Comparison of ENCODE assay signal across 8 mouse cellular contexts in the genomic region with DNA sequence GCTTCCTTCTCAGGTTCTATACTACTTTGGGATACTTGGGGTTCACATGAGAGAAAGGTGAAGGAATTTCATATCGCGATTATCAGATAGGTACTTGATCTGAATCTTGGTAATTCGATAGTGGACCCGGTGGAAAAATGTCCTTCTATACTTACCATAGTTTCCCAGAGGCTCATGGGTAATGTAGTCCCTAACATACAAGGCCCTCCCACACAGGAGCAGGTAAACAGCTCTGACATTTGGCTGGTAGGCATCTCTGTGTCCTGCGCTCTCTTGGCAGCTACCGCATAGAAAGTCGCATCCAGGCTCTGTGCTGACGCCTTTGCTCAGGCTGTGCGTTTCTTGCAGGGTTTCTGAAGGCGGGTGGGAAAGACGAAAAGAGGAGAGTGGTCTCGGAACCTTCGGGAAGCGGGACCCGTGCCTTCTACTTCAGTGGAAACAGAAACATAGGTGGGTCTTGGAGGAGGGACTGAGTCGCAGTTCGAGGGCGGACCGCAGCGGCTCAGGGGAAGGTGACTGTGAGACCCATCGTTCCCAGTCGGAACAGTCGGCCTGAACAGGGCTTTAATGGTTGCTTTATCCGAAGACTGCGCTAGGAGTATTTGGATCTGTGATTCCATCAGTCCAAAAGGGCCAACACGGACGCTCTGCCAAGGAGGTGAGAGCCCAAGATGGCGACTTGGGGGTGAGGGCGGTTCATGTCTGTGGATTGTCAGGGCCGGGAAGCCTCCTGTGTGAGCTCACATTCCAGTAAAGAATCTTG. TPM values are rescaled to one million over a fixed set of nuclear protein-coding genes. Genes with fewer than 3 reads are reported as not detected.
DNase-seq lines count a peak whose midpoint lies in the region; ATAC-seq and TF ChIP-seq lines count a peak whose summit lies in the region.

Gene Zfp949 (plus strand): TSS at position 170 of the 763 bp plus-strand sequence.

- DNase-seq in CD8-positive naive resting alpha-beta T cell, adult 2 months (ENCODE audit: low read depth in 2 of 2, low spot score in 2 of 2), result peak; percentile 54 to 74
- peak; percentile 80 for DNase-seq in c-Kit-negative CD71-positive TER-119-positive erythroid progenitor cells, embryonic 14.5 days (ENCODE audit: low read depth, low spot score)
- peak; percentile 70 for DNase-seq in fat pad, adult 2 months (ENCODE audit: extremely low read depth, low read depth, low spot score)
- DNase-seq in kidney, postnatal 0 days (ENCODE audit: low spot score), result peak; percentile 93
- peak; percentile 97 for DNase-seq in liver, adult 2 months (ENCODE audit: extremely low read depth, low read depth, low spot score)
- DNase-seq in spleen, postnatal 4 days (ENCODE audit: low spot score in 2 of 2), result peak; percentile 66 to 81

- peak; percentile 64; the same call in 1 of the 2 replicates for TF ChIP-seq POLR2A in liver, adult 2 months (IDR thresholded peaks at IDR 0.05; ENCODE audit: extremely low read depth, insufficient read depth, low read length)
- TF ChIP-seq POLR2A in myocyte (IDR thresholded peaks at IDR 0.05; ENCODE audit: insufficient read length, low read depth), result peak; percentile 54

- TF ChIP-seq CTCF in kidney, postnatal 0 days (IDR thresholded peaks at IDR 0.05; ENCODE audit: low read depth), result no peak; the same call in 1 of the 2 replicates
- TF ChIP-seq CTCF in liver, adult 2 months (IDR thresholded peaks at IDR 0.05; ENCODE audit: low read depth, low read length), result no peak

- WGBS in heart, embryonic 13.5 days, result under 1% methylated on average over 30 of the region's 30 CpGs
- WGBS in kidney, postnatal 0 days, result 0% methylated on average over 30 of the region's 30 CpGs
- WGBS in liver, adult 2 months, result under 1% methylated on average over 30 of the region's 30 CpGs

- peak within 1 kb of the TSS; percentile 92 for H3K4me3 ChIP-seq in heart, embryonic 13.5 days
- H3K4me3 ChIP-seq in kidney, postnatal 0 days (replicated peaks; ENCODE audit: low read depth, low read length), result peak within 1 kb of the TSS; percentile 76
- peak within 1 kb of the TSS; percentile 77 for H3K4me3 ChIP-seq in liver, adult 2 months (ENCODE audit: insufficient read depth, low read depth, low read length)
- peak within 1 kb of the TSS; percentile 77 for H3K4me3 ChIP-seq in myocyte

- peaks cover 14% of the 10 kb centered on the region; the same call in 1 of the 2 replicates for H3K79me2 ChIP-seq in liver, adult 2 months (ENCODE audit: control insufficient read depth, insufficient read depth, low read length)
- no peaks in the 10 kb centered on the region for H3K79me2 ChIP-seq in myocyte (ENCODE audit: control insufficient read depth, insufficient read depth)

- peak within 1 kb of the TSS; percentile 84 for H3K27ac ChIP-seq in heart, embryonic 13.5 days (replicated peaks)
- peak within 1 kb of the TSS; percentile 82 for H3K27ac ChIP-seq in kidney, postnatal 0 days
- H3K27ac ChIP-seq in liver, adult 2 months (replicated peaks; ENCODE audit: insufficient read depth, low read depth, low read length), result peak within 1 kb of the TSS; percentile 67

- H3K4me2 ChIP-seq in heart, embryonic 13.5 days, result peak within 1 kb of the TSS; percentile 86
- peak within 1 kb of the TSS; percentile 64 for H3K4me2 ChIP-seq in kidney, postnatal 0 days (ENCODE audit: low read length)
- peak within 1 kb of the TSS; percentile 89 for H3K4me2 ChIP-seq in myocyte (ENCODE audit: low read depth)

- H3K4me1 ChIP-seq in heart, embryonic 13.5 days, result peaks cover 19% of the 10 kb centered on the region
- H3K4me1 ChIP-seq in kidney, postnatal 0 days (replicated peaks; ENCODE audit: insufficient read depth, low read length), result peaks cover 10% of the 10 kb centered on the region; the same call in 1 of the 2 replicates
- peaks cover 7% of the 10 kb centered on the region for H3K4me1 ChIP-seq in liver, adult 2 months (ENCODE audit: control insufficient read depth, insufficient read depth, low read length)

- ATAC-seq in heart, embryonic 13.5 days (ENCODE audit: extremely low read depth, insufficient number of reproducible peaks, low FRiP score, low TSS enrichment), result peak; percentile 88
- ATAC-seq in kidney, postnatal 0 days (replicated peaks; ENCODE audit: low FRiP score, low read depth), result peak; percentile 94

- peak within 1 kb of the TSS; percentile 19 for H3ac ChIP-seq in myocyte (ENCODE audit: control insufficient read depth, insufficient read length)

- H3K27me3 ChIP-seq in heart, embryonic 13.5 days (replicated peaks), result no peaks in the 10 kb centered on the region
- no peaks in the 10 kb centered on the region for H3K27me3 ChIP-seq in kidney, postnatal 0 days (ENCODE audit: insufficient read depth, low read length)
- H3K27me3 ChIP-seq in liver, adult 2 months (ENCODE audit: control insufficient read depth, insufficient read depth, low read length), result no peaks in the 10 kb centered on the region
- no peaks in the 10 kb centered on the region for H3K27me3 ChIP-seq in myocyte (ENCODE audit: control insufficient read depth, insufficient read depth, insufficient read length)

- no peaks in the 10 kb centered on the region for H3K9me3 ChIP-seq in heart, embryonic 13.5 days
- H3K9me3 ChIP-seq in kidney, postnatal 0 days (replicated peaks; ENCODE audit: low read length), result no peaks in the 10 kb centered on the region

- H3K9ac ChIP-seq in heart, embryonic 13.5 days, result peak within 1 kb of the TSS; percentile 89
- H3K9ac ChIP-seq in kidney, postnatal 0 days (ENCODE audit: low read depth, low read length), result peak within 1 kb of the TSS; percentile 72
- peak within 1 kb of the TSS; percentile 67 for H3K9ac ChIP-seq in liver, adult 2 months (ENCODE audit: low read depth, low read length)

- peaks cover 8% of the 10 kb centered on the region for H3K36me3 ChIP-seq in heart, embryonic 13.5 days
- H3K36me3 ChIP-seq in kidney, postnatal 0 days (ENCODE audit: insufficient read depth, low read length), result peaks cover 2% of the 10 kb centered on the region; the same call in 1 of the 2 replicates
- peaks cover 2% of the 10 kb centered on the region; the same call in 1 of the 2 replicates for H3K36me3 ChIP-seq in liver, adult 2 months (ENCODE audit: control insufficient read depth, insufficient read depth, low read length)
- no peaks in the 10 kb centered on the region for H3K36me3 ChIP-seq in myocyte (ENCODE audit: control insufficient read depth, insufficient read depth)

TF ChIP-seq in myocyte, 11 proteins besides CTCF, POLR2A, EP300 and RAD21:
- TF ChIP-seq MYOD1 (IDR thresholded peaks at IDR 0.05; ENCODE audit: control insufficient read depth in 1 of 3, insufficient read length in 2 of 3, low read depth in 2 of 3) (no peak), POLR2AphosphoS2 (IDR thresholded peaks at IDR 0.05; ENCODE audit: insufficient read length, low read depth) (no peak), USF1 (IDR thresholded peaks at IDR 0.05; ENCODE audit: low read depth) (no peak), SRF (IDR thresholded peaks at IDR 0.05; ENCODE audit: control insufficient read depth, insufficient read length, low read depth) (no peak), MAX (IDR thresholded peaks at IDR 0.05; ENCODE audit: low read depth) (no peak), CEBPB (IDR thresholded peaks at IDR 0.05; ENCODE audit: insufficient read depth, poor library complexity, severe bottlenecking) (no peak), REST (IDR thresholded peaks at IDR 0.05; ENCODE audit: insufficient read depth, insufficient read length) (no peak), E2F4 (IDR thresholded peaks at IDR 0.05; ENCODE audit: insufficient read depth) (no peak), TCF12 (IDR thresholded peaks at IDR 0.05; ENCODE audit: insufficient read depth, poor library complexity, severe bottlenecking) (no peak), MYOG (IDR thresholded peaks at IDR 0.05; ENCODE audit: control insufficient read depth in 1 of 3, insufficient read depth in 1 of 3, insufficient read length in 2 of 3, low read depth in 2 of 3) (no peak), TCF3 (IDR thresholded peaks at IDR 0.05; ENCODE audit: insufficient read length, low read depth) (no peak)

RNA-seq across cellular contexts. Expression of gene Zfp949, which starts in this region (rescaled TPM):
- polyA plus RNA-seq in heart, embryonic 13.5 days (2015; fragmentation: Nextera tagmentation; extraction: Ambion mirVana), result 6.3 and 8.4 TPM in 2 replicates
- 9.0 and 9.7 TPM in 2 replicates for polyA plus RNA-seq in kidney, postnatal 0 days (2015; fragmentation: Nextera tagmentation; extraction: Ambion mirVana)
- total RNA-seq in liver, adult 2 months (2014; rRNA removed), result 7.7 and 9.0 TPM in 2 replicates
- 1.7 and 2.4 TPM in 2 replicates for polyA plus RNA-seq in liver, adult 2 months (2012; rRNA removed)
- polyA plus RNA-seq in myocyte (2012; fragmentation: generic; extraction: Trizol), result 3.7 TPM

Comparison
In these comparisons a context has a peak if more than half of its experiments do, and no peak if none do; other contexts are left out.
1. Peak in every context shown above with its lines: DNase-seq, ATAC-seq, H3K4me3 ChIP-seq and H3K27ac ChIP-seq.